Mouse (Mus musculus) layer of hippocampus, adult 2 months (tissue): ENCODE results near the gene Ptprk. TPM values are rescaled to one million over a fixed set of nuclear protein-coding genes. Genes with fewer than 3 reads are reported as not detected.

ENCODE experiments used
- DNase-seq, 2 experiments: peaks; one replicate each; pipeline ENCODE4 v3.0.0; 2022; ENCODE audit warnings: low spot score in 2 of 2
- H3K27ac ChIP-seq: fragments of 200-600 bp; 2 replicates; pipeline ENCODE4 v1.8.1; 2022
- H3K4me3 ChIP-seq: fragments of 200-600 bp; 2 replicates; pipeline ENCODE4 v1.8.1; 2022; ENCODE audit warnings: mild to moderate bottlenecking
- CTCF ChIP-seq: fragments of 200-600 bp; conservative IDR thresholded peaks from 2 replicates; pipeline ENCODE4 v1.8.1; 2022; ENCODE audit warnings: antibody characterized with exemption, mild to moderate bottlenecking, moderate library complexity
- total RNA-seq, 2 experiments: library from RNA; stranded (reverse); gene quantifications; 2 replicates each; pipeline ENCODE4 v1.2.3; 2021

The Ptprk gene
- total RNA-seq, 2 experiments from 2014 or later = 52.2 to 59.9 TPM

GRCm38 (mm10) chr10:28519861-28520260 is 445.2 kb downstream of the Ptprk start:
- Histone ChIP-seq H3K4me3 (no peak overlapping the region), H3K27ac (no peak overlapping the region)
- no peak for TF ChIP-seq CTCF
- no peak for DNase-seq

DNA sequence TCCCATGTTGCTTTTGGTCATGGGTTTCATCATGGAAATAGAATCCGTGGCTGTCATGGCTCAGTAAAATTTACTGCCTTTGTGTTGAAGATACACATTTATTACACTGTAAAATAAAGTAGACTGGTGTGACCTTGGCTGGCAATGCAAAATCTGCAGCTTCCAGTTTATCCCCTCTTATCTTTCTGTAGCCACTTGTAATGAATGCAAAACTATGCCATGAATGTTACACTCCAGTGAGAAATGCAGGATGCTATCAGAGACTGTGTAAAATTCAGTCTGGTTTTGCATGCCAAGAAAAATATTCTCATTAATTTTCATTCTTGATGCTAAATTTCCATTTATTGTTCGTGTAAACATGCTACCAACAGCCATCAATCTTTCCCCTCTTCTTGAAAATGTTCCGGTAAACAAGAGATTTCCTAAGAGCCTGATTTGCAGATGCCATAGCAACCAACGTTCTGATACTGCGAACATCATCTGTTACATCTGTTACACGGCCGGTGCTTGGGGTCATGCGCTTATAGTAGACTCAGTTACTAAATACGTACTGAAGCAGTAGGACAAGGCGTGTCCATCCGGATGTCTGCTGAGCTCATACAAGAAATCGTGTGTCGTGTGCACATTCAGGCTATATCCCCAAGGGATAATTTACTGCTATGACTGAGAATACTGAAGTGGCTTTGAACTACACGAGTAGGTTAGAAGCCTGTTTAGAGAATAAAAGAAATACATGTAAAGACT is 449.5 kb downstream of the Ptprk start:
- Histone ChIP-seq H3K27ac (peak overlapping the region; percentile 70), H3K4me3 (peak overlapping the region; percentile 17; the same call in 1 of the 2 replicates)
- DNase-seq = peak; percentile 24 to 25
- no peak for TF ChIP-seq CTCF

- H3K4me3 ChIP-seq = no peak overlapping the region
- H3K27ac ChIP-seq = no peak overlapping the region
- TF ChIP-seq CTCF = no peak
- no peak for DNase-seq
These were observed 466.0 kb downstream of the Ptprk start for GRCm38 (mm10) chr10:28540595-28540994.

GRCm38 (mm10) chr10:28542754-28543153 is 468.1 kb downstream of the Ptprk start:
- no peak overlapping the region for H3K27ac ChIP-seq
- TF ChIP-seq CTCF = no peak
- H3K4me3 ChIP-seq = no peak overlapping the region
- no peak for DNase-seq

- no peak for TF ChIP-seq CTCF
- no peak for DNase-seq
- H3K27ac ChIP-seq = no peak overlapping the region
- H3K4me3 ChIP-seq = no peak overlapping the region
These were observed 475.9 kb downstream of the Ptprk start for GRCm38 (mm10) chr10:28550549-28550948.

DNA sequence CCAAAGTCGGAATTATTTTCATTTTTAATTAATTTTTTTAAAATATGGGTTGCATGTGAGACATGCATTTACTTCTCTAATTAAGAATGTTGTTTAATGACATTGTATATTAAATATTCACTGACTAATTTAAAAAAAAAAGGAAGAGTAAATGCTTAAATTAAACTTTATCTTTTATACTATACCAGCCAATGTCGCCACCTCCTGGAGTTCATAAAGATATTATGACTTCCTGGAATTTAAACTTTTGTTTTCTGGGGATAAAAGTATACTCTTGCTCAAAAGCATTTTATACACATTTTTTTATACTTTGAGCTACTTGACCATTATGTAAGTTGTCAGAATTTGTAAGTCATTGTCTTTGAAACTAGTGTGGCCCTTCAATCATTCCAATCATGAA is 477.4 kb downstream of the Ptprk start:
- H3K4me3 ChIP-seq = no peak overlapping the region
- H3K27ac ChIP-seq = no peak overlapping the region
- no peak for DNase-seq
- TF ChIP-seq CTCF = peak; percentile 48

DNA sequence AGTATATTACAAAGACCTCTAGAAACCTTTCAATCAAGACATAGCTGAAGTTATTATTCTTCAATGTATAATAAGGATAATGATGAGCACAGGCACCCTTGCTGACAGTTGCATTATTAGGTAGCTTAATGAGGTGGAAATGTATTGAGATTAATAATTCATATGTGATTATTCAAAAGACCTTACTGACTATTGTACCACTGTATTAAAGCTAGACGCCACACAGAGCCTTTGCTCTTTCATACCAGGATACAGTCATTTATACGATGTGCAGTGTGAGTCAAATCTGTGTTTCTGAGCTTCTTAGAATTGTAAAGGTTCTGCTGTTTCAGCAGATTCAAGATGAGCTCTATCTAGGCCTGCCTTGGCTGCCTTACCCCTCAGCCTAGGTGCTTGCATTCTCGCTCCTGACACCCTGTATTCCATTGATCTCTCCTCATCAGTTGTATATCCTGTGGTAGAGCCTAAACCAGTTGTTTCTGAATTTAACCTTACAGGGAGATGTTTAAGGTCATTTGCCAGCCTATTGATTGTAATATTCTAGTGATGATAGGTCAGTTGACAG is 489.6 kb downstream of the Ptprk start:
- no peak for TF ChIP-seq CTCF

DNA sequence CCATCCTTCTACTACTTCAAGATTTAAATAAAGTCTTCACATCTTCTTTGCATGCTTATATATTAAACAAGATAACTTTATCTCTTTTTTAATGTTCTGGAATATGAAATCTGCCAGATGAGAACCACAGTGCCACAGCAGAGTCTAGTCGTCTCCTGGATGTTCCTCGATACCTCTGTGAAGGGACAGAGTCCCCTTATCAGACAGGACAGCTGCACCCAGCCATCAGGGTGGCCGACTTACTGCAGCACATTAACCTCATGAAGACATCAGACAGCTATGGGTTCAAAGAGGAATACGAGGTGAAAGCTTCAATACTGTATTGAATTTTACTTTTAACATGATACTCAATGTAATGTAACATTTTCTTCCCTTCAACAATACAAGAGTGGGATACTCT is 491.8 kb downstream of the Ptprk start:
- Histone ChIP-seq H3K4me3 (no peak overlapping the region), H3K27ac (no peak overlapping the region)
- DNase-seq = no peak
- no peak for TF ChIP-seq CTCF

More for the DNA sequence above, 489.6 kb downstream of the Ptprk start:
- Histone ChIP-seq H3K27ac (no peak overlapping the region), H3K4me3 (no peak overlapping the region)
- DNase-seq = no peak

- Histone ChIP-seq H3K27ac (no peak overlapping the region), H3K4me3 (no peak overlapping the region)
- DNase-seq = no peak
- TF ChIP-seq CTCF = no peak
These were observed 492.2 kb downstream of the Ptprk start for GRCm38 (mm10) chr10:28566828-28567227.

- TF ChIP-seq CTCF = no peak
- Histone ChIP-seq H3K27ac (no peak overlapping the region), H3K4me3 (no peak overlapping the region)
- DNase-seq = no peak
These were observed 492.8 kb downstream of the Ptprk start for GRCm38 (mm10) chr10:28567441-28567840.

GRCm38 (mm10) chr10:28568047-28568446 is 493.4 kb downstream of the Ptprk start:
- no peak overlapping the region for H3K27ac ChIP-seq
- DNase-seq = no peak

DNA sequence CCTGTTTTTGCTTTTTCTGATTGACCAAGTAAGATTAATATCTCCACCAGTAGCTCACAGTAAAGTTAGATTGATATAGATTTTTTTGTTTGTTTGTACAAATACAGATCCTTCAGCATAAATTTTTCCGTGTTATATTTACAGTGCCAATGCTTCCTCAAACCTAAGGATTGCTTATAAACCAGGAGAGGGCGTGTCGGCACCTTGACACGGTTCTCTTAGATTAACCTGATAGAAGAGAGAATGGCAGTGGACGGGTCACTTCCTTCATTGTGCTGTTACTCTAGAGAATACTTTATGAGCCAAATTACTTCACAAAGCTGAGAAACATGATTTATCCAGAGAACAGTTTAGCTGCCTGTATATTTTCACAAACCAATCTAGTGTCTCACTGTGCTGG is 505.0 kb downstream of the Ptprk start:
- no peak for DNase-seq
- TF ChIP-seq CTCF = no peak
- Histone ChIP-seq H3K4me3 (no peak overlapping the region), H3K27ac (no peak overlapping the region)

More at GRCm38 (mm10) chr10:28568047-28568446, 493.4 kb downstream of the Ptprk start:
- no peak for TF ChIP-seq CTCF
- no peak overlapping the region for H3K4me3 ChIP-seq

GRCm38 (mm10) chr10:28586565-28587138 is 512.0 kb downstream of the Ptprk start:
- no peak for TF ChIP-seq CTCF
- peak; percentile 18 to 34 for DNase-seq
- H3K4me3 ChIP-seq = no peak overlapping the region
- H3K27ac ChIP-seq = peak overlapping the region; percentile 16

DNA sequence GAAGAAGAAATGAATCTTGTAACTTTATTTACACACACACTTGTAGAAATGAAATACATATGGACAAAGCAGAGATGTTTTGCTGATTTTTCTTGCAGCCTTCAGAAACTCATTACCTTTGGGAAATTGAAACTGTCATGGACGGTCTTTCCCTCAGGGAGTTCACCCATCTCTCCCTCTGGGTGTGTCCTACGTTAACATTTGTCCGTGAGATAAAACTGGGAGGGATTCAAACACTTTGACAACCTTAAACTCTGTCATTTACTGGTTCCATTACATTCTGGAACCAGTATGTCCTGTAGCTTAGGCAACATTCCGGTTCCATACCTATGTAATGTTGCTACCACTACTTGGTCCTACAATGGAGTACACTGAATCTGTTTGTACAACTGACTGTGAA is 513.8 kb downstream of the Ptprk start:
- Histone ChIP-seq H3K27ac (no peak overlapping the region), H3K4me3 (no peak overlapping the region)
- TF ChIP-seq CTCF = no peak
- no peak for DNase-seq
